Comparison of ENCODE assay signal across 15 mouse cellular contexts in genomic region chr17:13712116-13712515, GRCm38 (mm10).
"Had no signal": no experiment of that assay in that cellular context is flagged by ENCODE, and none has a peak within 500 bp of the region (broad histone marks: within the 10 kb centered on the region; RNA-seq: fewer than 3 reads in every experiment).

No protein-coding gene starts in this region.

- H3K4me2 ChIP-seq: intestine, embryonic 15.5 days; liver, embryonic 11.5 days; liver, embryonic 15.5 days had no signal

- DNase-seq: kidney, adult 18-20 months; kidney, postnatal 10 days; kidney, postnatal 4 days; lung, adult 2 months; lung, postnatal 36 days; right cerebral cortex, adult 18-20 months; right cerebral cortex, postnatal 25 days; thymus, adult 18-20 months; thymus, postnatal 14 days had no signal

- H3K9ac ChIP-seq: intestine, embryonic 15.5 days; liver, embryonic 15.5 days had no signal

- H3K4me1 ChIP-seq: intestine, embryonic 15.5 days; limb, embryonic 10.5 days had no signal

- H3K27me3 ChIP-seq: intestine, embryonic 15.5 days; liver, embryonic 15.5 days had no signal

- H3K4me3 ChIP-seq: intestine, embryonic 15.5 days; layer of hippocampus, adult 2 months; limb, embryonic 10.5 days; liver, embryonic 15.5 days had no signal

- H3K9me3 ChIP-seq: intestine, embryonic 15.5 days; limb, embryonic 10.5 days; liver, embryonic 15.5 days had no signal

- H3K36me3 ChIP-seq: intestine, embryonic 15.5 days; limb, embryonic 10.5 days; liver, embryonic 15.5 days had no signal

- ATAC-seq: intestine, embryonic 15.5 days; lung, postnatal 0 days had no signal

- H3K27ac ChIP-seq: intestine, embryonic 15.5 days; layer of hippocampus, adult 2 months; limb, embryonic 10.5 days; liver, embryonic 15.5 days had no signal
